Comparison of ENCODE assay signal across 14 mouse cellular contexts in the genomic region with DNA sequence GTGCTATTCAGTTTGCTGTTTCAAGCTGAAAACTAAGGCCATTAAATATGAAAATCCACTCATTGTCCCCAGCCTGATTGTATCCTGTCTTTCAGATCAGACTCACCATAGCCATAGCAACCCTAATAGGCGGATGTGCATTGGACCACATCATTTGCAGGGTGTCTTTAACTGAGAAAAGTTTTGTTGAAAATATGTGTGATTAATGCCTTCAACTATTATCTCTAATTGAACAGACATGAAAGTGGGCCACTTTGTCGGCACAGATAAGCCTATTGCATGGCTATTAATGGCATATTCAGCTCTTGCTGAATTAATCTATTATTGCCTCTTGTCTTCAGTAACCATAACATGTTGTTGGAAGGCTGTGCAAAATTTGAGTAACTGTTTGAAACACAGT.
A peak's percentile ranks its signal among the peaks of the same experiment; 100 is the strongest.
DNase-seq lines count a peak whose midpoint lies in the region; ATAC-seq lines count a peak whose summit lies in the region.
"Had no signal": no experiment of that assay in that cellular context is flagged by ENCODE, and none has a peak within 500 bp of the region (broad histone marks: within the 10 kb centered on the region; RNA-seq: fewer than 3 reads in every experiment).

No protein-coding gene starts in this region.

- no peaks in the 10 kb centered on the region for H3K27me3 ChIP-seq in embryonic facial prominence, embryonic 11.5 days (ENCODE audit: control insufficient read depth, insufficient read depth, low read length)
- H3K27me3 ChIP-seq in embryonic facial prominence, embryonic 10.5 days (replicated peaks; ENCODE audit: low read depth, poor library complexity, severe bottlenecking): no peaks in the 10 kb centered on the region
- H3K27me3 ChIP-seq in forebrain, embryonic 14.5 days (replicated peaks; ENCODE audit: control insufficient read depth, insufficient read depth, low read length): no peaks in the 10 kb centered on the region
- H3K27me3 ChIP-seq: embryonic facial prominence, embryonic 15.5 days had no signal

- H3K36me3 ChIP-seq in embryonic facial prominence, embryonic 11.5 days (replicated peaks; ENCODE audit: control insufficient read depth, insufficient read depth, low read depth, low read length): no peaks in the 10 kb centered on the region
- H3K36me3 ChIP-seq in embryonic facial prominence, embryonic 10.5 days (replicated peaks): no peaks in the 10 kb centered on the region
- H3K36me3 ChIP-seq in forebrain, embryonic 14.5 days (ENCODE audit: control insufficient read depth, insufficient read depth, low read length): no peaks in the 10 kb centered on the region
- H3K36me3 ChIP-seq: embryonic facial prominence, embryonic 15.5 days had no signal

- 63% methylated on average over 2 of the region's 2 CpGs for whole genome bisulfite sequencing in embryonic facial prominence, embryonic 11.5 days
- 68% methylated on average over 2 of the region's 2 CpGs for WGBS in embryonic facial prominence, embryonic 10.5 days
- 3% methylated on average over 2 of the region's 2 CpGs for WGBS in forebrain, embryonic 14.5 days

- no peak for DNase-seq in embryonic facial prominence, embryonic 11.5 days (ENCODE audit: low spot score)
- DNase-seq in embryonic facial prominence, embryonic 10.5 days (ENCODE audit: low spot score): no peak
- DNase-seq in forebrain, embryonic 14.5 days (ENCODE audit: low spot score): peak; percentile 70
- DNase-seq in mesoderm, embryonic 11.5 days (ENCODE audit: low read depth, low spot score): peak; percentile 57
- DNase-seq in retina, embryonic 14.5 days (ENCODE audit: low spot score): peak; percentile 90
- DNase-seq in lung, postnatal 10 days: no peak
- DNase-seq in thymus, adult 18-20 months: no peak
- DNase-seq in cerebellum, adult 11 months: no peak
- DNase-seq: adrenal gland, adult 8-10 months; heart, adult 18-20 months; heart, postnatal 4 days; left cerebral cortex, postnatal 4 days had no signal

- H3K27ac ChIP-seq in embryonic facial prominence, embryonic 11.5 days (replicated peaks; ENCODE audit: low read depth, low read length): no peak overlapping the region
- no peak overlapping the region for H3K27ac ChIP-seq in embryonic facial prominence, embryonic 10.5 days (replicated peaks)
- H3K27ac ChIP-seq in forebrain, embryonic 14.5 days (ENCODE audit: low read depth, low read length): no peak overlapping the region
- H3K27ac ChIP-seq: embryonic facial prominence, embryonic 15.5 days; macrophage had no signal

- no peaks in the 10 kb centered on the region for H3K4me1 ChIP-seq in embryonic facial prominence, embryonic 11.5 days (ENCODE audit: control insufficient read depth, insufficient read depth, low read length)
- H3K4me1 ChIP-seq in embryonic facial prominence, embryonic 10.5 days: no peaks in the 10 kb centered on the region
- peaks cover 5% of the 10 kb centered on the region for H3K4me1 ChIP-seq in forebrain, embryonic 14.5 days (ENCODE audit: control insufficient read depth, insufficient read depth, low read length)
- H3K4me1 ChIP-seq: embryonic facial prominence, embryonic 15.5 days had no signal

- ATAC-seq in embryonic facial prominence, embryonic 11.5 days (replicated peaks; ENCODE audit: insufficient number of reproducible peaks, low FRiP score, low TSS enrichment, low read depth): peak; percentile 78
- ATAC-seq in forebrain, embryonic 14.5 days: peak; percentile 94

- no peak overlapping the region for H3K4me2 ChIP-seq in embryonic facial prominence, embryonic 11.5 days (ENCODE audit: low read depth, low read length)
- no peak overlapping the region for H3K4me2 ChIP-seq in forebrain, embryonic 14.5 days (ENCODE audit: low read length)
- H3K4me2 ChIP-seq: embryonic facial prominence, embryonic 15.5 days had no signal

- H3K4me3 ChIP-seq in embryonic facial prominence, embryonic 11.5 days (ENCODE audit: low read depth, low read length): no peak overlapping the region
- no peak overlapping the region for H3K4me3 ChIP-seq in embryonic facial prominence, embryonic 10.5 days
- H3K4me3 ChIP-seq in forebrain, embryonic 14.5 days (ENCODE audit: low read depth, low read length): no peak overlapping the region
- H3K4me3 ChIP-seq: embryonic facial prominence, embryonic 15.5 days had no signal

- H3K9me3 ChIP-seq in embryonic facial prominence, embryonic 11.5 days (replicated peaks; ENCODE audit: control insufficient read depth, low read length): no peaks in the 10 kb centered on the region
- no peaks in the 10 kb centered on the region for H3K9me3 ChIP-seq in embryonic facial prominence, embryonic 10.5 days
- H3K9me3 ChIP-seq in forebrain, embryonic 14.5 days (replicated peaks; ENCODE audit: control insufficient read depth, low read length): no peaks in the 10 kb centered on the region
- H3K9me3 ChIP-seq: embryonic facial prominence, embryonic 15.5 days had no signal

- H3K9ac ChIP-seq in embryonic facial prominence, embryonic 11.5 days (replicated peaks; ENCODE audit: low read length): no peak overlapping the region
- no peak overlapping the region for H3K9ac ChIP-seq in forebrain, embryonic 14.5 days (ENCODE audit: low read length)
- H3K9ac ChIP-seq: embryonic facial prominence, embryonic 15.5 days had no signal

Comparison
In these comparisons a context has a peak if more than half of its experiments do, and no peak if none do; other contexts are left out.
1. DNase-seq: peak in forebrain, embryonic 14.5 days (single experiment), mesoderm, embryonic 11.5 days (single experiment) and retina, embryonic 14.5 days (single experiment); none in embryonic facial prominence, embryonic 11.5 days (single experiment), embryonic facial prominence, embryonic 10.5 days (single experiment), lung, postnatal 10 days (single experiment), thymus, adult 18-20 months (0 of 2) and cerebellum, adult 11 months (single experiment).